Mouse (Mus musculus): ENCODE data around the gene Esrrg. TPM values are rescaled to one million over a fixed set of nuclear protein-coding genes. Genes with fewer than 3 reads are reported as not detected.

Gene Esrrg
- polyA plus RNA-seq, 1 experiment: not detected

DNA sequence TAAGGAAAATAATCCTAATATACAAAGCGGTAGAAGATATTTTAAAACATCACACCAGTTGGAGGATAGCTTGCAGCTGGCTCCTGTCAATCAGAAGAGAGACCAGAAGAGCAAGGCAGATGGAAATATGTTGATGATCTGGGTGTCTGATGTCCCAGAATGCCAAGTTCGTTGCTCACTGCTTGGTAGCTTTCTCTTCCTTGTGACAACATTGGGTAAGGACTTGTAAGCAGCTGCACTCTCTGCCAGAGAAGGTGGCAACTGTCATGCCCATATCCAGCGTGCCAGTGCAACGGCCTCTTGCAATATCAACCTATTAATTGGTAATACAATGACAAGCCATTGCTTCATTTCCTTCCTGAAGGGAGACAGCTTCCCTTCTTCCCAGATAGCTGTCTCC is 296.1 kb downstream of the Esrrg start:
- TF ChIP-seq CTCF (IDR thresholded peaks at IDR 0.05; ENCODE audit: insufficient read depth, low read depth, low read length) (no peak), POLR2A (IDR thresholded peaks at IDR 0.05; ENCODE audit: insufficient read depth, low read depth, low read length) (no peak)
- Histone ChIP-seq H3K27ac (ENCODE audit: insufficient read depth, low read depth, low read length) (no peak overlapping the region), H3K4me1 (ENCODE audit: control insufficient read depth, insufficient read depth, low read length) (no peaks in the 10 kb centered on the region), H3K4me3 (ENCODE audit: insufficient read depth, low read depth, low read length) (no peak overlapping the region)
- 62% methylated on average over 4 of the region's 4 CpGs for WGBS

DNA sequence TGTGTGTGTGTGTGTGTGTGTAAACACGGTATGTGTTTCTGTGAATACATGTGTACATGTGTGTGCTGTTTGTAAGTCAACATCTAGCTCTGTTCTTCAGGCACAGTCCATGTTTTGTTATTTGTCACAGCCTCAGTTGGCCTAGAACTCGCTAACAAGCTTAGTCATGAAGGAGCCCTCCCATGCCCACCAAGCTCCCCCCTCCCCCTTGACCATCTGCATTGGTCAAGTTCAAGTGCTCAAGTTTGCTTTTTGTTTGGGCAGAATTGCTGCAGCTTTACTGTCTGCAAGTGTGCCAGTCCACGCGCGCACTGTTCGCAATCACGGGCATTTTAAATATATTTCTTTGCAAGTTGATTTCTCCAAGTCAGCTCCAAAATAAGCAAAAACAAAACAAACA is 298.8 kb downstream of the Esrrg start:
- no peak for TF ChIP-seq CTCF (IDR thresholded peaks at IDR 0.05; ENCODE audit: insufficient read depth, low read depth, low read length)
- no peak for TF ChIP-seq POLR2A (IDR thresholded peaks at IDR 0.05; ENCODE audit: insufficient read depth, low read depth, low read length)
- H3K27ac ChIP-seq (ENCODE audit: insufficient read depth, low read depth, low read length): no peak overlapping the region
- WGBS: 87% methylated on average over 7 of the region's 7 CpGs

DNA sequence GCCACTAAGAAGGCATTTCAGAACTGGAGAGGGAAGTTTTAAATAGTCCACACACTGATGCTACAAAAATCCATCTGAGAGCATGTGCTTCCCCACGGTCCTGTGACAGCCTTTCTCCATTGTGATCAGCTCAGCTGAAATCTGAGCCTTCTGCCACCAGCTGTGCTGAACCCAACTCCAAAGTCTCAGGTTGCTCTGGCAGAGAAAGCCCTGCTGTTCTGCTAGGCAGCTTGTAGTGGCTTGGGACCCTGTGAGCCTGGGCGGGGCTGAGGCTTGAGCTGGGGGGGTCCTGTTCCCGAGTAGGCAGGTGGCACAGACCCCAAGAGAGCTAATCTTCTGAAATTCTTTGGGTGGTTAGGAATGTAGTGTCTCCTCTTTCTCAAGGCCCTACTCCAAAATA is 299.3 kb downstream of the Esrrg start:
- WGBS: 30% methylated on average over 3 of the region's 3 CpGs
- no peak overlapping the region for H3K27ac ChIP-seq (ENCODE audit: insufficient read depth, low read depth, low read length)

More for the DNA sequence above, 298.8 kb downstream of the Esrrg start:
- Histone ChIP-seq H3K4me3 (ENCODE audit: insufficient read depth, low read depth, low read length) (no peak overlapping the region), H3K4me1 (ENCODE audit: control insufficient read depth, insufficient read depth, low read length) (no peaks in the 10 kb centered on the region; the same call in 1 of the 2 replicates)

DNA sequence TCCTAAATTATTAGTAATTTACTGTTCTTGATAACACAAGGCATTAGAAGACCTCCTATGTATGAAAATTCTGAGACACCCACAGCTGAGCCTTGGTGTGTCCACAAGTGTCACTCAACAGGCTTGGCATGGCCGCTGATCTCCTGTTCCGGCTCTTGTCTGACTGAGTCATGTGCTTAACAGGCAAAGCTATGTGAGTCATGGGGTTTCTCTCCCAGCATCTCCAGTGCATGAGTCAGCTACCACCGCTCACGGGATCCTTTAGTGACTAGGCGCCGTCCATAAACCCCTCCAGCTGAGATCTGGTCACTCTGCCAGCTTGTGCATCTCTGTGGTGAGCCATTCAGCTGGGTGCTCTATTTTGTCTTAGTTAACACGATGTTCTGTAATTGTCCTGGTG is 302.1 kb downstream of the Esrrg start:
- no peak overlapping the region for H3K27ac ChIP-seq (ENCODE audit: insufficient read depth, low read depth, low read length)
- WGBS: 51% methylated on average over 7 of the region's 7 CpGs
- no peak overlapping the region for H3K4me3 ChIP-seq (ENCODE audit: insufficient read depth, low read depth, low read length)
- H3K4me1 ChIP-seq (ENCODE audit: control insufficient read depth, insufficient read depth, low read length): no peaks in the 10 kb centered on the region; the same call in 1 of the 2 replicates
- TF ChIP-seq CTCF (IDR thresholded peaks at IDR 0.05; ENCODE audit: insufficient read depth, low read depth, low read length) (no peak), POLR2A (IDR thresholded peaks at IDR 0.05; ENCODE audit: insufficient read depth, low read depth, low read length) (no peak)

More for the DNA sequence above, 299.3 kb downstream of the Esrrg start:
- Histone ChIP-seq H3K4me3 (ENCODE audit: insufficient read depth, low read depth, low read length) (no peak overlapping the region), H3K4me1 (ENCODE audit: control insufficient read depth, insufficient read depth, low read length) (no peaks in the 10 kb centered on the region; the same call in 1 of the 2 replicates)
- TF ChIP-seq POLR2A (IDR thresholded peaks at IDR 0.05; ENCODE audit: insufficient read depth, low read depth, low read length) (no peak), CTCF (IDR thresholded peaks at IDR 0.05; ENCODE audit: insufficient read depth, low read depth, low read length) (no peak)

DNA sequence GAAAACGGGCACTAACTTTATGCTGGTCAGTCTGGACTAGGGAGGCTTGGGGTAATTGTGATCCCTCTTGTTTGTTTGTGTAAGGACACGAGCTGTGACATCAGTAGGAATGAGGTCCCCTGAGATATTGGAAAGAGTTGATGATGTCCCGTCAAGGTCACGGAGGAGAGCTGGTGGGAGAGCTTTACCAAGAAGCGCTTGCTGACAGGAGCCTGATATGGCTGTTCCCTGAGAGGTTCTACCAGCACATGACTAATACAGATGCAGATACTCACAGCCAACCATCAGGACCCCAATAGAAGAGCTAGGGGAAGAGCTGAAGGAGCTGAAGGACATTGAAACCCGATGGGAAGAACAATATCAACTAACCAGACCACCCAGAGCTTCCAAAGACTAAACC is 302.6 kb downstream of the Esrrg start:
- 91% methylated on average over 6 of the region's 6 CpGs for WGBS
- Histone ChIP-seq H3K4me3 (ENCODE audit: insufficient read depth, low read depth, low read length) (no peak overlapping the region), H3K27ac (ENCODE audit: insufficient read depth, low read depth, low read length) (no peak overlapping the region), H3K4me1 (ENCODE audit: control insufficient read depth, insufficient read depth, low read length) (no peaks in the 10 kb centered on the region; the same call in 1 of the 2 replicates)
- TF ChIP-seq POLR2A (IDR thresholded peaks at IDR 0.05; ENCODE audit: insufficient read depth, low read depth, low read length) (no peak), CTCF (IDR thresholded peaks at IDR 0.05; ENCODE audit: insufficient read depth, low read depth, low read length) (no peak)

DNA sequence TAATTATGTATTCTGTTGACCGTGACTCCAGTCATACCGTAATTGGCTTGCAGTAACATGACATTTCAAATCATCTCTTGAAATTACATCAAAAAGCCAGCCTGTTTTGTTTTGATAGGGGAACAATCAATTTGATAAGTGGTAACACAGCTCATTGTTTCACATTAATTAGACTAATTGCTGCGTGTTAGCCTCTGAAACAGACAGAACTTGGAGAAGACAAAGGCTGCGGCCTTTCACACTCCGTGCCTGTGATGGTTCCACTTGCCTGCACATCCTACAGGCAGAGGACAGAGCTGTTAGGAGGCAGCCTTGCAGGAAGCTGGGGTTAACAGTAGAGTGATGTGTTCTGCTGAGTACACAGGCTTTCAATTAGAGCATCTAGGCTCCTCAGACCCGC is 309.7 kb downstream of the Esrrg start:
- 75% methylated on average over 6 of the region's 6 CpGs for WGBS
- H3K4me3 ChIP-seq (ENCODE audit: insufficient read depth, low read depth, low read length): no peak overlapping the region
- no peak for TF ChIP-seq POLR2A (IDR thresholded peaks at IDR 0.05; ENCODE audit: insufficient read depth, low read depth, low read length)
- no peak for TF ChIP-seq CTCF (IDR thresholded peaks at IDR 0.05; ENCODE audit: insufficient read depth, low read depth, low read length)

DNA sequence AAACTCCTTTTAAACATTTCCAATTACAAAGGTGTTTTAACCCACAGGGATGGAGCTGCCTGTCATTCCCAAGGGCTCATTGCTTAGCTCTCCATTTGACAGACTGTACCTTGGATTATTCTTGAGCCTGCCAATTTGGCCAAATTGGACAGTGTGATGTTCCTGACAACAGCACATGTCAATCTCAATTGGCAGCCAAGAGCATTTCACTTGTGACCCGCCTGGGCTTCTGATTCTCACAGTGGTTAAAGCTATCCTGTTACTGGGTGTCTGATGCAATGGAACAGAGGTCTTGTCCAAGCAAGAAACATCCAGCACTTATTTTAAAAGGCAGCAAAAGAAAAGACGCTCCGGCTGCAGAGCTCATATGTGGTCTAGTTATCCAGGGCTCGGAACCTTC is 310.3 kb downstream of the Esrrg start:
- Histone ChIP-seq H3K4me1 (ENCODE audit: control insufficient read depth, insufficient read depth, low read length) (no peaks in the 10 kb centered on the region), H3K4me3 (ENCODE audit: insufficient read depth, low read depth, low read length) (no peak overlapping the region), H3K27ac (ENCODE audit: insufficient read depth, low read depth, low read length) (no peak overlapping the region)
- no peak for TF ChIP-seq CTCF (IDR thresholded peaks at IDR 0.05; ENCODE audit: insufficient read depth, low read depth, low read length)
- no peak for TF ChIP-seq POLR2A (IDR thresholded peaks at IDR 0.05; ENCODE audit: insufficient read depth, low read depth, low read length)
- WGBS: 94% methylated on average over 4 of the region's 4 CpGs

More for the DNA sequence above, 309.7 kb downstream of the Esrrg start:
- Histone ChIP-seq H3K27ac (ENCODE audit: insufficient read depth, low read depth, low read length) (no peak overlapping the region), H3K4me1 (ENCODE audit: control insufficient read depth, insufficient read depth, low read length) (no peaks in the 10 kb centered on the region)

DNA sequence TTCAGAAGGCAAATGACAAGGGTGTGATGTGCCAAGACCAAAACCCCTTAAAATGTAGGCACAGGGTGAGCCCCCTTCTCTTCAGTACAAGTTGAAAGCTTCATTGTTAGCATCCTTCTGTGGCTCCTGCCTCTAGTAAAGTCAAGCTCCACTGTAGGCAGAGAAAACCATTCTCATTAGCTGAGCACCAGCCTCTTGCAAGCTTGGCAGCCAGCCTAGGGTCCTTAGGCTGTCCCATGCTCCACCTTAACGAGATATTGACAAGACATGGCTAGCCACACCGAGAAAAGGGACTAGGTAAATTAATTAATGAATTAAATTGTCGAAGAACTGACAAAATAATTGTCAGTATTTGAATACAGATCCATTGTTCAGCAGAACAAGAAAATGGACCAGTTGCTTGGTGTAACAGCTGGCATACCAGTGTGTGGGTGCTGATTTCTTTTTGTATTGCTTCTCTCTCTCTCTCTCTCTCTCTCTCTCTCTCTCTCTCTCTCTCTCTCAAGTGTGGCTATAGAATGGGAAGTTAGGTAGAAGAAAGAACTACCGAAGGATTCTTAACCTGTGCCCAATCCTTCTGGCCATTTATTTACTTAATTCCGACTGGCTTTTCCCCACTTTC is 311.7 kb downstream of the Esrrg start:
- Histone ChIP-seq H3K4me1 (ENCODE audit: control insufficient read depth, insufficient read depth, low read length) (no peaks in the 10 kb centered on the region), H3K4me3 (ENCODE audit: insufficient read depth, low read depth, low read length) (no peak overlapping the region), H3K27ac (ENCODE audit: insufficient read depth, low read depth, low read length) (no peak overlapping the region)
- TF ChIP-seq CTCF (IDR thresholded peaks at IDR 0.05; ENCODE audit: insufficient read depth, low read depth, low read length) (no peak), POLR2A (IDR thresholded peaks at IDR 0.05; ENCODE audit: insufficient read depth, low read depth, low read length) (no peak)
- 46% methylated on average over 5 of the region's 5 CpGs for WGBS

DNA sequence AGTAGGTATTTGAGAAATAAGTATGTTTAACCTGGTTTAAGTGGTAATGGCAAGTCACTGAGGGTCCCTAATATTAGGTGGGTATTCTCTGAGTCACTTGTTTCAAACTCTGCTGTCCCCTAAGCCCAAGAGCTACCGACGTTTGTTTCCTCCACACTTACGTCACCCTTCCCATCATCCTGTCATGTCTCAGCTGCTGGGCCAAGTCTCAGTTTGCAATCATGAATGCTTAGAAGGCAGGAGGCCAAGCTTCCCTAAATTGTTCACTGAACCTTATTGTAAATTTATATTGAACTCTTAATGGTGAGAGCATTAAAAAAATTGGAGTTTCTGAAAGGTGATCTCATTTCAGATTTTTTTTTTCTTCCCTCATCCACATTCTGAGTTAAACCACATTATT is 322.6 kb downstream of the Esrrg start:
- H3K4me3 ChIP-seq (ENCODE audit: insufficient read depth, low read depth, low read length): no peak overlapping the region
- WGBS: 39% methylated on average over 3 of the region's 3 CpGs
- no peak for TF ChIP-seq CTCF (IDR thresholded peaks at IDR 0.05; ENCODE audit: insufficient read depth, low read depth, low read length)
- TF ChIP-seq POLR2A (IDR thresholded peaks at IDR 0.05; ENCODE audit: insufficient read depth, low read depth, low read length): no peak
- no peak overlapping the region for H3K27ac ChIP-seq (ENCODE audit: insufficient read depth, low read depth, low read length)
- H3K4me1 ChIP-seq (ENCODE audit: control insufficient read depth, insufficient read depth, low read length): no peaks in the 10 kb centered on the region
